Mouse (Mus musculus) embryonic facial prominence, embryonic 12.5 days (tissue): ENCODE measurements at regions not wholly inside any gene's neighbourhood (a gene's known extent, or its start where the extent isn't known, plus 50 kb on each side); places are given as distances from the start of the nearest gene placed in this dataset.

Experiments
- ATAC-seq: fragments of 200-750 bp; cut with Nextera tagmentation; 2 replicates; pipeline ENCODE4 v1.8.0; 2017; ENCODE audit not compliant: insufficient number of reproducible peaks, insufficient read depth, low FRiP score, low TSS enrichment
- H3K27ac ChIP-seq: fragments of 300-500 bp; sonication (generic); 2 replicates; pipeline ENCODE4 v1.5.1; 2016; ENCODE audit warnings: mild to moderate bottlenecking
- H3K27me3 ChIP-seq: fragments of 300-500 bp; sonication (generic); 2 replicates; pipeline ENCODE4 v1.6.1; 2016; ENCODE audit warnings: mild to moderate bottlenecking, moderate library complexity
- H3K36me3 ChIP-seq: fragments of 300-500 bp; sonication (generic); 2 replicates; pipeline ENCODE4 v1.6.1; 2016; ENCODE audit warnings: mild to moderate bottlenecking
- H3K4me1 ChIP-seq: fragments of 300-500 bp; sonication (generic); 2 replicates; pipeline ENCODE4 v1.6.1; 2016
- H3K4me2 ChIP-seq: fragments of 300-500 bp; sonication (generic); replicated peaks from 2 replicates; pipeline ENCODE4 v1.6.1; 2016; ENCODE audit warnings: mild to moderate bottlenecking, moderate library complexity
- H3K4me3 ChIP-seq: fragments of 300-500 bp; sonication (generic); 2 replicates; pipeline ENCODE4 v1.5.1; 2016; ENCODE audit warnings: mild to moderate bottlenecking
- H3K9ac ChIP-seq: fragments of 300-500 bp; sonication (generic); 2 replicates; pipeline ENCODE4 v1.6.1; 2016; ENCODE audit warnings: mild to moderate bottlenecking, moderate library complexity
- H3K9me3 ChIP-seq: fragments of 300-500 bp; sonication (generic); 2 replicates; pipeline ENCODE4 v1.6.1; 2016; ENCODE audit warnings: mild to moderate bottlenecking, moderate library complexity
- WGBS: fragments of 180-500 bp; shearing (Covaris S2); methylation state at CpG from one replicate; pipeline ENCODE4 v1.1.7; 2016; 5-methylcytosine and 5-hydroxymethylcytosine counted together

GRCm38 (mm10) chr3:52530406-52530970, 262.4 kb downstream of the Foxo1 start:
- H3K27me3 ChIP-seq: no peaks in the 10 kb centered on the region
- H3K4me1 ChIP-seq: peaks cover 7% of the 10 kb centered on the region
- ATAC-seq: no peak
- H3K36me3 ChIP-seq: no peaks in the 10 kb centered on the region
- 87% methylated on average over 7 of the region's 7 CpGs for WGBS
- no peak overlapping the region for H3K4me2 ChIP-seq
- no peak overlapping the region for H3K9ac ChIP-seq
- H3K27ac ChIP-seq: no peak overlapping the region
- H3K4me3 ChIP-seq: no peak overlapping the region
- H3K9me3 ChIP-seq: no peaks in the 10 kb centered on the region

- whole genome bisulfite sequencing: 70% methylated on average over 6 of the region's 6 CpGs
- H3K36me3 ChIP-seq: no peaks in the 10 kb centered on the region
Measured at GRCm38 (mm10) chr3:52529136-52529535, 261.0 kb downstream of the Foxo1 start.

GRCm38 (mm10) chr3:52528521-52528920, 260.4 kb downstream of the Foxo1 start:
- 74% methylated on average over 7 of the region's 7 CpGs for WGBS
- Histone ChIP-seq H3K4me3 (no peak overlapping the region), H3K4me2 (no peak overlapping the region), H3K36me3 (no peaks in the 10 kb centered on the region), H3K27ac (no peak overlapping the region), H3K9ac (no peak overlapping the region), H3K27me3 (no peaks in the 10 kb centered on the region), H3K4me1 (no peaks in the 10 kb centered on the region), H3K9me3 (no peaks in the 10 kb centered on the region)
- no peak for ATAC-seq

More at GRCm38 (mm10) chr3:52529136-52529535, 261.0 kb downstream of the Foxo1 start:
- ATAC-seq: no peak
- no peak overlapping the region for H3K9ac ChIP-seq
- no peak overlapping the region for H3K4me2 ChIP-seq
- H3K4me3 ChIP-seq: no peak overlapping the region
- H3K27me3 ChIP-seq: no peaks in the 10 kb centered on the region
- no peak overlapping the region for H3K27ac ChIP-seq
- H3K4me1 ChIP-seq: no peaks in the 10 kb centered on the region
- no peaks in the 10 kb centered on the region for H3K9me3 ChIP-seq

- Histone ChIP-seq H3K27me3 (no peaks in the 10 kb centered on the region), H3K36me3 (no peaks in the 10 kb centered on the region), H3K9ac (no peak overlapping the region), H3K4me1 (no peaks in the 10 kb centered on the region), H3K27ac (no peak overlapping the region), H3K4me2 (no peak overlapping the region), H3K4me3 (no peak overlapping the region), H3K9me3 (no peaks in the 10 kb centered on the region)
- ATAC-seq: no peak
- WGBS: 22% methylated on average over 3 of the region's 3 CpGs
Measured at GRCm38 (mm10) chr3:52527781-52528180, 259.6 kb downstream of the Foxo1 start.

GRCm38 (mm10) chr3:52527010-52527754, 259.0 kb downstream of the Foxo1 start:
- WGBS: 40% methylated on average over 14 of the region's 14 CpGs
- Histone ChIP-seq H3K36me3 (no peaks in the 10 kb centered on the region), H3K4me2 (no peak overlapping the region), H3K9me3 (no peaks in the 10 kb centered on the region), H3K9ac (no peak overlapping the region), H3K4me3 (no peak overlapping the region), H3K27me3 (no peaks in the 10 kb centered on the region), H3K27ac (no peak overlapping the region), H3K4me1 (no peaks in the 10 kb centered on the region)
- ATAC-seq: no peak

GRCm38 (mm10) chr3:52522886-52523285, 254.8 kb downstream of the Foxo1 start:
- H3K36me3 ChIP-seq: no peaks in the 10 kb centered on the region
- H3K9me3 ChIP-seq: no peaks in the 10 kb centered on the region
- no peak overlapping the region for H3K4me3 ChIP-seq
- ATAC-seq: no peak
- no peaks in the 10 kb centered on the region for H3K4me1 ChIP-seq
- no peaks in the 10 kb centered on the region for H3K27me3 ChIP-seq
- H3K4me2 ChIP-seq: no peak overlapping the region
- H3K27ac ChIP-seq: no peak overlapping the region
- no peak overlapping the region for H3K9ac ChIP-seq
- 86% methylated on average over 12 of the region's 12 CpGs for WGBS

- Histone ChIP-seq H3K9ac (no peak overlapping the region), H3K9me3 (no peaks in the 10 kb centered on the region), H3K27ac (no peak overlapping the region), H3K4me3 (no peak overlapping the region), H3K27me3 (no peaks in the 10 kb centered on the region), H3K36me3 (no peaks in the 10 kb centered on the region), H3K4me2 (no peak overlapping the region), H3K4me1 (no peaks in the 10 kb centered on the region)
- 51% methylated on average over 4 of the region's 4 CpGs for WGBS
- ATAC-seq: no peak
Measured at GRCm38 (mm10) chr3:52520609-52520947, 252.4 kb downstream of the Foxo1 start.

- 72% methylated on average over 22 of the region's 22 CpGs for WGBS
- Histone ChIP-seq H3K4me3 (no peak overlapping the region), H3K9ac (no peak overlapping the region), H3K27me3 (no peaks in the 10 kb centered on the region), H3K36me3 (no peaks in the 10 kb centered on the region), H3K4me1 (no peaks in the 10 kb centered on the region), H3K27ac (no peak overlapping the region), H3K4me2 (no peak overlapping the region), H3K9me3 (no peaks in the 10 kb centered on the region)
- ATAC-seq: no peak
Measured at GRCm38 (mm10) chr3:52519910-52520608, 251.9 kb downstream of the Foxo1 start.

GRCm38 (mm10) chr3:52517808-52518207, 249.7 kb downstream of the Foxo1 start:
- Histone ChIP-seq H3K27ac (no peak overlapping the region), H3K4me1 (no peaks in the 10 kb centered on the region), H3K9ac (no peak overlapping the region), H3K4me2 (no peak overlapping the region), H3K4me3 (no peak overlapping the region), H3K36me3 (no peaks in the 10 kb centered on the region), H3K9me3 (no peaks in the 10 kb centered on the region), H3K27me3 (no peaks in the 10 kb centered on the region)
- WGBS: 90% methylated on average over 3 of the region's 3 CpGs
- no peak for ATAC-seq

GRCm38 (mm10) chr3:52516691-52517090, 248.6 kb downstream of the Foxo1 start:
- no peaks in the 10 kb centered on the region for H3K4me1 ChIP-seq
- no peak overlapping the region for H3K4me3 ChIP-seq
- ATAC-seq: no peak
- WGBS: 95% methylated on average over 5 of the region's 5 CpGs
- no peaks in the 10 kb centered on the region for H3K9me3 ChIP-seq
- H3K27ac ChIP-seq: no peak overlapping the region
- H3K9ac ChIP-seq: no peak overlapping the region
- H3K36me3 ChIP-seq: no peaks in the 10 kb centered on the region
- no peak overlapping the region for H3K4me2 ChIP-seq
- no peaks in the 10 kb centered on the region for H3K27me3 ChIP-seq

- Histone ChIP-seq H3K27me3 (no peaks in the 10 kb centered on the region), H3K4me1 (no peaks in the 10 kb centered on the region), H3K9ac (no peak overlapping the region), H3K4me2 (no peak overlapping the region), H3K9me3 (no peaks in the 10 kb centered on the region), H3K36me3 (no peaks in the 10 kb centered on the region), H3K27ac (no peak overlapping the region), H3K4me3 (no peak overlapping the region)
- WGBS: 87% methylated on average over 8 of the region's 8 CpGs
- ATAC-seq: no peak
Measured at GRCm38 (mm10) chr3:52512761-52513160, 244.6 kb downstream of the Foxo1 start.

GRCm38 (mm10) chr3:52511549-52511948, 243.4 kb downstream of the Foxo1 start:
- Histone ChIP-seq H3K4me1 (no peaks in the 10 kb centered on the region), H3K4me3 (no peak overlapping the region), H3K4me2 (no peak overlapping the region), H3K27me3 (no peaks in the 10 kb centered on the region), H3K9me3 (no peaks in the 10 kb centered on the region), H3K9ac (no peak overlapping the region), H3K36me3 (no peaks in the 10 kb centered on the region), H3K27ac (no peak overlapping the region)
- 55% methylated on average over 9 of the region's 9 CpGs for WGBS
- ATAC-seq: no peak
